Mouse (Mus musculus): ENCODE results near the gene Rtn2.

Gene Rtn2

GRCm38 (mm10) chr7:19269721-19270441 is 12.5 kb upstream of the Rtn2 start:
- peak; percentile 25 for DNase-seq

- peak; percentile 39 to 43 for DNase-seq
These were observed 11.8 kb upstream of the Rtn2 start for GRCm38 (mm10) chr7:19270509-19271237.

GRCm38 (mm10) chr7:19271238-19272172 is 10.9 kb upstream of the Rtn2 start, which contains the start of gene Vasp:
Vasp (minus strand) TSS chr7:19271817.
- peak; percentile 85 to 86 for DNase-seq

GRCm38 (mm10) chr7:19272173-19272764 is 10.2 kb upstream of the Rtn2 start:
- peak; percentile 92 for DNase-seq

- DNase-seq, result peak in 1 of 2 experiments; percentile 27
These were observed 6.2 kb upstream of the Rtn2 start for GRCm38 (mm10) chr7:19276253-19276652.

- no peak for DNase-seq
These were observed 3.4 kb upstream of the Rtn2 start for GRCm38 (mm10) chr7:19279052-19279451.

GRCm38 (mm10) chr7:19279581-19280114 is 2.8 kb upstream of the Rtn2 start, which contains the start of gene Ppm1n:
Ppm1n (minus strand) TSS chr7:19280064.
- peak in 1 of 2 experiments; percentile 26 for DNase-seq

- DNase-seq, result peak; percentile 64 to 69
These were observed 632 bp upstream of the Rtn2 start for GRCm38 (mm10) chr7:19281680-19282304.

GRCm38 (mm10) chr7:19282791-19283405 is 474 bp downstream of the Rtn2 start:
- peak; percentile 70 for DNase-seq

- no peak for DNase-seq
These were observed 981 bp downstream of the Rtn2 start for GRCm38 (mm10) chr7:19283406-19283804.

- DNase-seq, result peak; percentile 80 to 84
These were observed 2.3 kb downstream of the Rtn2 start for GRCm38 (mm10) chr7:19284763-19285162.

GRCm38 (mm10) chr7:19290969-19291596 is 8.7 kb downstream of the Rtn2 start:
- no peak for DNase-seq

GRCm38 (mm10) chr7:19295503-19296185 is 13.2 kb downstream of the Rtn2 start:
- DNase-seq, result peak; percentile 96

GRCm38 (mm10) chr7:19297034-19297433 is 14.6 kb downstream of the Rtn2 start:
- peak in 1 of 2 experiments; percentile 29 for DNase-seq

GRCm38 (mm10) chr7:19297794-19298193 is 15.4 kb downstream of the Rtn2 start:
- no peak for DNase-seq

GRCm38 (mm10) chr7:19299194-19299593 is 16.8 kb downstream of the Rtn2 start:
- peak; percentile 68 to 70 for DNase-seq

- peak; percentile 88 for DNase-seq
These were observed 18.3 kb downstream of the Rtn2 start for GRCm38 (mm10) chr7:19300501-19301421.

GRCm38 (mm10) chr7:19301461-19302263 is 19.2 kb downstream of the Rtn2 start:
- peak; percentile 55 to 61 for DNase-seq

Measured in B cell, adult 2 months (primary cell).